Mouse (Mus musculus) CD4-positive naive resting alpha-beta T cell, adult 76 days (primary cell): ENCODE results near the gene Sdc3. TPM values are rescaled to one million over a fixed set of nuclear protein-coding genes. Genes with fewer than 3 reads are reported as not detected.

Experiments
- total RNA-seq: library from RNA; stranded (reverse); gene quantifications from one replicate; pipeline ENCODE4 v1.2.4, GENCODE M21; 2023

Sdc3 gene
- 10.7 TPM for total RNA-seq

GRCm38 (mm10) chr4:130792376-130793179, at the start of gene Sdc3:
Gene Sdc3 (plus strand): TSS chr4:130792537.

Other genes with a start within 250 kb of the Sdc3 start
- not detected for gene Nkain1, start 218.4 kb upstream of the Sdc3 start, total RNA-seq
- gene Pum1, start 129.2 kb upstream of the Sdc3 start, total RNA-seq = 162 TPM
- gene Laptm5, start 120.6 kb downstream of the Sdc3 start, total RNA-seq = 949 TPM
- 0.56 TPM for gene Matn1, start 151.8 kb downstream of the Sdc3 start, total RNA-seq